Mouse (Mus musculus): ENCODE measurements around the gene Art1. TPM values are rescaled to one million over a fixed set of nuclear protein-coding genes. Genes with fewer than 3 reads are reported as not detected.

The Art1 gene
- total RNA-seq, 2 experiments from 2014 or later: 2.0 to 7.7 TPM

DNA sequence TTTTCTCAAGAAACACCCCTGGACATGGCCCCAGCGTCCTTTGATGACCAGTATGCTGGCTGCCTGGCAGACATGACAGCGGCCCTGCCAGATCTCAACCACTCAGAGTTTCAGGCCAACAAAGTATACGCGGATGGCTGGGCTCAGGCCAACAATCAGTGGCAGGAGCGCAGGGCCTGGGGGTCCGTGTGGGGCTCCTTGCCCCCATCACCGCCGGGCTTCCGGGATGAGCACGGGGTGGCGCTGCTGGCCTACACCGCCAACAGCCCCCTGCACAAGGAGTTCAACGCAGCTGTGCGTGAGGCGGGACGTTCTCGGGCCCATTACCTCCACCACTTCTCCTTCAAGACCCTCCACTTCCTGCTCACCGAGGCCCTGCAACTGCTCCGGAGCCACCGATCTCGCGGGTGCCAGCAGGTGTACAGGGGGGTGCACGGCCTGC, 5.2 kb downstream of the Art1 start:
- DNase-seq (ENCODE audit: low spot score in 2 of 2): no peak

DNA sequence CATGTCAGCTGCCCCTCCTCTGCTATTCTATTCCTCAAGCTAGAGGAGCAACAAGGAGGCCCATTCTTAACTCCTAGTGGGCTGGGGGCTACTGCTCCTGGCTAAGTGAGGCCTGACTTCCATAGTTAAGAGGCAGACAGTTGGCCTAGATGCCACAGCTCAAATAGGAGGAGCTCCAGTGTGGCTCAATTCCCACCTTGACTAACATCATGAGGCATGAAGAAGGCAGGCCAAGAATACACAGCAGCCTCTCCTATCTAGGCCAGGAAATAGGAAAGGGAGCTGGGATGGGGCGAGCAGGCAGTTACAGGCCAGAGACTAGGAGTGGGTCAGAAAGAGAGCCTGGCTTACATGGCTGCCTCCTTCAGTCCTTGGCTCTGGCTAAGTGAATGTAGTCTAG, 6.7 kb downstream of the Art1 start:
- no peak for DNase-seq (ENCODE audit: low spot score in 2 of 2)

DNA sequence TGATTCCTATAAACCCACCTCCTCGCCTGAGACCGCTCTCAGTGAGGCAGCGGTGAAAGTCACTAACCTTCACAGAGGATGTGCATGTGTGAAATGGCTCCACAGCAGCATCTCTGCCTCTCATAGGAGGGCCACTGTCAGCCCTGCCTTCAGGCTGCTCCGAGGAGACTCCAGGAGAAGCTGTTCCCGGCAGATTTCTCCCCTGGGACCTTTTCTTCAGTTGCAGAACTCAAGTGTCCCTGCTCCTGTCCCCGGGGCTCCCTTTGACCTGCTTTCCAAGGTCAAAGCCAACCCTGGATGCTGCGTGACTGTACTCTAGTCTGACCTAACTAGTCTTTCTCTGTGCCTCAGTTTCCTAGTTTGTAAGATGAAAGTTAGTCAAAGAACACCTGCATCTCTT, 7.6 kb downstream of the Art1 start, which contains the start of gene Art5:
Gene Art5, minus strand, starts transcription at position 319 of the 400 bp plus-strand sequence.
- DNase-seq (ENCODE audit: low spot score in 2 of 2): no peak

DNA sequence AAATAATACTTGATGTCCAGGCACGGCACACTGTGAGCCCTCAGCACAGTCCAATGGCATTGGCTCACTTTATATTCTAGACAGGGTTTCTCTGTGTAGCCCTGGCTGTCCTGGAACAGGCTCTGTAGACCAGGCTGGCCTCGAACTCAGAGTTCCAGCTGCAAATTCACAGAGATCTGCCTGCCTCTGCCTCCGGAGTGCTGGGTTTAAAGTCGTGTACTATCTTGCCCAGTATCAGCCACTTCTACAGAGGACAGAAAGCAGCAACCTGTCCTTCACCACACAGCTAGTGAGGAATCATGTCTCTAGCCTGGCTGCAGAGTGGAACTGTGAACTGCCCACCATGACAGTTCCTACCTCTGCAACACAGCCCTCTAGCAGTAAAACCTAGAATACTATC, 8.2 kb downstream of the Art1 start:
- DNase-seq (ENCODE audit: low spot score in 2 of 2): no peak

DNA sequence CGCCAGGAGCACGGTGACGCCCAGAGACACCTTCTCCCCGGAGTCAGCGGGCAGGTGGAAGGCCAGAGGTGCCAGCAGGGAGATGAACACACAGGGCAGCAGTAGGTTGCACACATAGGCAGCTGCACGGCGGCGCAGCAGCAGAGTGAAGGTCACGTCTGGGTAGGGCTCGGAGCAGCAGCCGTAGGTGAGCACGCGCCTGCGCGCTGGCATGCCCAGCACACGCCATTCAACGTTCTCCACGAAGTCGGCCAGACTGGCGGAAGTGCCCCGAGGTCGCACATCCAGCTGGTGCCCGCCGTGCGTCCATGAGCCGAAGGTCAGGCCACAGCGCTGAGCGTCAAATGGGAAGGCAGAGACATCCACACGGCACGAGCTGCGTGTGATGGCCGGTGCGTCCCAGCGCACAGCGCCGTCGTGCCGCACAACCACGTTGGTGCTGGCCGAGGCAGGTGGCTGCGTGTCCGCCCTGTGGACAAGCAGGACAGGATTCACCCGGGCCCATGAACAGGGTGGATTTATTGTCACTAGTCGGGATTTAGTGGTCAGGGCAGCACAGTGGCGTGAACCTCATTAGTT, 11.7 kb downstream of the Art1 start:
- no peak for DNase-seq (ENCODE audit: low spot score in 2 of 2)

DNA sequence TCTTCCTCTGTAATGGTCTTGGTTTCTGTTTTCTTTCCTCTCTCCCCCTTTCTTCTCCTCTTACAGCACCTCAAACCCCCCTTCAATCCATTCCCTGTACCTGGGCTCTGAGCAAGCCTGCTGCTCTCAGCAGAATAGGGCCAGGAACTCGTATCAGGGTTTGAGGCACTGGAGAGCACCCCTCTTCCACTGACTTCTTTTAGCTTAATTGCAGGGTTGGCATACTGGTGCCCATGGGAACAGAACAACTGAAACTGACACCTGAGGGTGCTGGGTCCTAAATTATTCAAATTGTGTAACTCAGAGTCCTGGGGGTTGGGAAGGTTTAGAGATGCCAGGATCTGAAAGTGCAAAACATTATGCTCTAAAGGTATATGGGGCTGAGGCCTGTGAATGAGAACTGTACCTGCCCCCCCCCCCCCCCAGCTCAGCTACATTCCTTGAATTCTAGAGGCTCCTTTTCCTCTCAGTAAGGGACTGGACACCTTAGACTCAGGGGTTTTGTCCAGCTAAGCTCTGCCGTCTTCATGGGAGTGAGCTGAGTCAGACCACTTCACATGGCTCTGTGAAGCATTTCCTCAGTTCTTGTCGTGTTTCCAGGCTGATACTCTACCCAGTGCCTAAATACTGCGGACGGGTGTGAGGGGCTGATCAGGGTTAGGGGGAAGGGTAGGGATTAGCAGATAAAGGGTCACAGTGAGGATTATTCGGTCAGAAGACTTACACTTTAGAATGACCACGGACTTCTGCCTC, 15.2 kb downstream of the Art1 start, which contains the start of gene Chrna10:
Gene Chrna10, minus strand, starts transcription at position 250 of the 753 bp plus-strand sequence.
- DNase-seq (ENCODE audit: low spot score in 2 of 2): no peak

DNA sequence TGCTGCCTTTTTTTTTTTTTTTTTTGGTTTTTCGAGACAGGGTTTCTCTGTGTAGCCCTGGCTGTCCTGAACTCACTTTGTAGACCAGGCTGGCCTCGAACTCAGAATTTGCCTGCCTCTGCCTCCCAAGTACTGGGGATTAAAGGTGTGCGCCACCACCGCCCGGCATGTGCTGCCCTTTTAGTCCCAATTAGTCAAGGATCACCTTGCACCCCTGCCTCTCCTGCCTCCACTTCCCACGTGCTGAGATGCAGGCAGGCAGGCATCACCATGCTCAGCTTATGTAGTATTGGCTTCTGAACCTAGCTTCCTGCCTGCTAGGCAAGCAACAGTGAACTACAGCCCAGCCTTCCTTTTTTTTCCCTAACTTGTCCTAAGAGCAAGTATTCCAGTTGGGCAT, 15.8 kb downstream of the Art1 start:
- DNase-seq (ENCODE audit: low spot score in 2 of 2): no peak

DNA sequence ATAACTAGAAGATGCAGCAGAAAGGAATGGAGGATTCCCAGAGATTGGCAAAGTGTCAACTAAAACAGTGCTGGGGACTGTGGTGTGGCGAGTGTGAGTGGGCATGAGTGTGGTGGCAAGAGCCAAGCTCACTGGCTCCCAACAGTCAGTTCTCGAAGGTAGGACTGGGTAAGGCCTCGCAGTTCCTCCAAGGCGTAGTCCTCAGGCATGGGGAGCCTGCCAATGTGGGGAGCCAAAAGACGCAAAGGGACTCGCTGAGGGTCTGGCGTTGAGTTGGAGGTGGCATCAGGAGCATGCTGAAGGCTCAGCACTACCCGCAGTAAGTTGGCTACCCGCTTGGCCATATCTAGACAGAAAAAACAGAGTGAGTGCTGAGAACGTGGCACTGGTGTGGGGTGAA, 18.8 kb downstream of the Art1 start:
- DNase-seq (ENCODE audit: low spot score in 2 of 2): no peak

DNA sequence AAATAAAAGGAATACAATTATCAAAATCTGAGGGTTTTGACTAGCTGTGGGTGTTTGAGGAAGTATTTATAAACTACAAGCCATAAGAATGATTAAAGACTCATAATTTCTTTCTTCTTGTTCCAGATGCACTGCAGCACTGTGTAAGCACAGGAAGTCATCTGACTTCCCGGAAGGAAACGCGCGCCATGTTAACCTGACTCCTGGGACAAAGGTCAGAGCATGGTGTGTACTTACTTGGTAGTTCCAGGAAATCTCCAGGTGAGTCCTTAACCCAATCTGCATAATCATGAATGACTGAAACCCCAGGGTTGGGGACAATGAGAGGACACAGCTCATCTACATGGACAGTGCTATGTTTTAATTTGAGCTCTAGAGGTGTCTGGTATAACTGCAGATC, 30.9 kb downstream of the Art1 start:
- no peak for DNase-seq (ENCODE audit: low spot score in 2 of 2)

DNA sequence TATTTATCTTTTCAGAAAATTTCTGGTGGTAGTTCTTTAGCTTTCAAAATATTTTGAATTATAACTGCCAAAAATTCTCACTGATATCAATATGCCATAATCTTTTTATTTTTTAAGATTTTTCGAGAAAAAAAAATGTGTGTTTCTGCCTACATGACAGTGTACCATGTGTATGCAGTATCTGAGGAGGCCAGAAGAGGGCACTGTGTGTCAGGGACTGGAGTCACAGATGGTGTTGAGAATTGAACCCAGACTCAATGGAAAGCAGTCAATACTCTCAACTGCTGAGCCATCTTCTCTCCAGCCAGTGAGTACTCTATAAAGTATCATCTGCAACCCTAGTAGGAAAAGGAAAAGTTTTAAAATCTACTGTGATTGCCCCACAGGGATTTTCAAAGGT, 35.9 kb downstream of the Art1 start:
- DNase-seq (ENCODE audit: low spot score in 2 of 2): no peak

DNA sequence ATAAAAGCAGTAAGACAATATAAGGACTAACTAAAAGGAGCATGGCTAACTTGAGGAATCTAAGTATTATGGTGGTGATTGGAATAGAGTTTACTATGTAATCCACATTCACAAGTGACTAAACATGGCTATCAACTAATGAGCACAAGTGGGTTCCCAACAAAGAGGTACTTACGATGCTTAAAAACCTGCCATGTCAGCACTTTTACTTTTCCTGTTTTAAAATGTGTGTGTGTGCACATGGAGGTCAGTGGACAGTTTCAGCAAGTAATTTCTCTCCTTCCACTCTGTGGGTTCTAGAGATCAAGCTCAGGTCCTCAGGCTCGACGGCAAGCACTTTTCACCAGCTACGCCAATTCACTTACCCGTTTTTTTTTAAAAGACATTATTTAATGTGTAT, 36.4 kb downstream of the Art1 start:
- DNase-seq (ENCODE audit: low spot score in 2 of 2): no peak

DNA sequence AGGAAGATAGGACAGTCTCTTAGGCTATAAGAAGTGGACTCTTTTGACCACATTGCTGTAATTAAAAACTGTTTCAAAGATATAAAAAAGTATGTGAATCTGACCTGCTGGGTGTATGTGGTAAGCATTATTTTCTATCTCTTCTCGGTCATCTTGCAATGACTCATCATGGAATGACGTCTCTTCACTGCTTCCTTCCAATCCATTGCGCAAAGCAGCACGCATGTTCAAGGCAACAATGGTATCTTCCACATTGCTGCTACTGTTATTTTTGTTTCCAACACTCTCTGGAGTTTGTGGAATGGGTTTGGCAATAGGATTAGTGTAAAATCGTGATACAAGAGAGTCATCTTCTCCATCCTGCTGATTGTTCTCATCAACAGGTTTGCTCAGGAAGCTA, 52.1 kb downstream of the Art1 start:
- DNase-seq (ENCODE audit: low spot score in 2 of 2): no peak

Other genes with a start within 250 kb of the Art1 start
- gene Folr2, start 244.5 kb upstream of the Art1 start, total RNA-seq (2021): 1 to 10 TPM; 2.8 to 3.0 TPM
- gene Anapc15, start 238.0 kb upstream of the Art1 start, total RNA-seq (2021): 10 to 100 TPM; 34.3 to 35.5 TPM
- gene Folr1, start 231.0 kb upstream of the Art1 start, total RNA-seq (2021): 10 to 100 TPM in 1 of 2 experiments, 1 to 10 TPM in 1; 1.9 to 29.1 TPM
- 100 to 1,000 TPM; 101 to 116 TPM for gene Lamtor1, start 195.8 kb upstream of the Art1 start, total RNA-seq (2021)
- gene Tomt, start 195.4 kb upstream of the Art1 start, total RNA-seq (2021): not detected
- gene Lrrc51, start 167.8 kb upstream of the Art1 start, total RNA-seq (2021): 1 to 10 TPM; 6.1 to 8.3 TPM
- 100 to 1,000 TPM; 179 to 203 TPM for gene Numa1, start 167.6 kb upstream of the Art1 start, total RNA-seq (2021)
- 10 to 100 TPM; 11.5 to 11.6 TPM for gene Il18bp, start 83.1 kb upstream of the Art1 start, total RNA-seq (2021)
- 10 to 100 TPM; 31.9 to 33.3 TPM for gene Rnf121, start 36.3 kb upstream of the Art1 start, total RNA-seq (2021)
- gene Xndc1, start 36.2 kb upstream of the Art1 start, total RNA-seq (2021): 10 to 100 TPM; 24.0 to 24.4 TPM
- gene Xntrpc, start 36.0 kb upstream of the Art1 start, total RNA-seq (2021): 1 to 10 TPM; 2.1 to 2.4 TPM
- under 1 TPM; 0.17 to 0.28 TPM for gene Trpc2, start 18.6 kb upstream of the Art1 start, total RNA-seq (2021)
- gene Art5, start 7.7 kb downstream of the Art1 start, total RNA-seq (2021): under 1 TPM; 0.45 to 0.93 TPM
- not detected for gene Chrna10, start 15.1 kb downstream of the Art1 start, total RNA-seq (2021)
- 10 to 100 TPM; 61.4 to 67.3 TPM for gene Nup98, start 108.4 kb downstream of the Art1 start, total RNA-seq (2021)
- 100 to 1,000 TPM; 130 TPM for gene Pgap2, start 108.5 kb downstream of the Art1 start, total RNA-seq (2021)
- gene Rhog, start 154.3 kb downstream of the Art1 start, total RNA-seq (2021): 10 to 100 TPM; 57.3 to 57.5 TPM
- 10 to 100 TPM; 68.2 to 74.1 TPM for gene Stim1, start 166.1 kb downstream of the Art1 start, total RNA-seq (2021)